In genomic region chr9:121936952-121937351, GRCm38 (mm10) we compare ENCODE assay signal across 11 mouse cellular contexts. TPM values are rescaled to one million over a fixed set of nuclear protein-coding genes. Genes with fewer than 3 reads are reported as not detected.
DNase-seq lines count a peak whose midpoint lies in the region; ATAC-seq and TF ChIP-seq lines count a peak whose summit lies in the region.
"Had no signal": no experiment of that assay in that cellular context is flagged by ENCODE, and none has a peak within 500 bp of the region (broad histone marks: within the 10 kb centered on the region; RNA-seq: fewer than 3 reads in every experiment).

No protein-coding gene starts in this region.

- TF ChIP-seq EP300 in liver, postnatal 0 days (IDR thresholded peaks at IDR 0.05; ENCODE audit: low read depth): no peak

- no peak for TF ChIP-seq CTCF in liver, postnatal 0 days (IDR thresholded peaks at IDR 0.05; ENCODE audit: low read depth)

- ATAC-seq in embryonic facial prominence, embryonic 14.5 days (ENCODE audit: low read depth): peak; percentile 26; the same call in 1 of the 2 replicates
- ATAC-seq in liver, postnatal 0 days: peak; percentile 57
- no peak for ATAC-seq in activated CD4-positive, CD25-positive, alpha-beta regulatory T cell, adult 4 months

- peak overlapping the region; percentile 50 for H3K4me2 ChIP-seq in embryonic facial prominence, embryonic 14.5 days (ENCODE audit: low read depth, low read length)
- no peak overlapping the region for H3K4me2 ChIP-seq in liver, postnatal 0 days (ENCODE audit: low read depth, low read length)

- no peaks in the 10 kb centered on the region for H3K4me1 ChIP-seq in embryonic facial prominence, embryonic 14.5 days (ENCODE audit: control insufficient read depth, insufficient read depth, low read length)
- no peaks in the 10 kb centered on the region; the same call in 1 of the 2 replicates for H3K4me1 ChIP-seq in liver, postnatal 0 days (ENCODE audit: insufficient read depth)
- H3K4me1 ChIP-seq: intestine, embryonic 15.5 days had no signal

- DNase-seq in embryo, embryonic 10.5 days (ENCODE audit: low spot score): peak; percentile 6
- no peak for DNase-seq in embryo, embryonic 11 days
- DNase-seq in ES-CJ7 (ENCODE audit: low read depth, low spot score): peak; percentile 56
- no peak for DNase-seq in embryonic facial prominence, embryonic 14.5 days (ENCODE audit: low spot score)
- DNase-seq in liver, postnatal 0 days: no peak
- no peak for DNase-seq in layer of hippocampus, postnatal 25 days (ENCODE audit: extremely low spot score in 1 of 2, low spot score in 1 of 2)
- DNase-seq in adrenal gland, postnatal 25 days: no peak

- H3K27me3 ChIP-seq in embryonic facial prominence, embryonic 14.5 days (replicated peaks; ENCODE audit: control insufficient read depth, insufficient read depth, low read length): no peaks in the 10 kb centered on the region
- H3K27me3 ChIP-seq in liver, postnatal 0 days (ENCODE audit: insufficient read depth, low read length): no peaks in the 10 kb centered on the region
- H3K27me3 ChIP-seq: intestine, embryonic 15.5 days; liver, embryonic 15.5 days had no signal

- H3K9ac ChIP-seq in embryonic facial prominence, embryonic 14.5 days (ENCODE audit: low read depth, low read length): no peak overlapping the region
- no peak overlapping the region for H3K9ac ChIP-seq in liver, postnatal 0 days (replicated peaks)
- H3K9ac ChIP-seq: intestine, embryonic 15.5 days; liver, embryonic 15.5 days had no signal

- H3K9me3 ChIP-seq in embryonic facial prominence, embryonic 14.5 days (ENCODE audit: control insufficient read depth, low read length): no peaks in the 10 kb centered on the region
- H3K9me3 ChIP-seq in liver, postnatal 0 days (ENCODE audit: low read length): no peaks in the 10 kb centered on the region
- H3K9me3 ChIP-seq: intestine, embryonic 15.5 days; liver, embryonic 15.5 days had no signal

- no peak overlapping the region for H3K4me3 ChIP-seq in embryonic facial prominence, embryonic 14.5 days (ENCODE audit: low read depth, low read length)
- H3K4me3 ChIP-seq in liver, postnatal 0 days (ENCODE audit: low read depth, low read length): no peak overlapping the region

- H3K27ac ChIP-seq in embryonic facial prominence, embryonic 14.5 days (replicated peaks; ENCODE audit: low read depth, low read length): no peak overlapping the region
- no peak overlapping the region for H3K27ac ChIP-seq in liver, postnatal 0 days (ENCODE audit: low read depth)
- H3K27ac ChIP-seq: intestine, embryonic 15.5 days; liver, embryonic 15.5 days had no signal

- no peaks in the 10 kb centered on the region for H3K36me3 ChIP-seq in embryonic facial prominence, embryonic 14.5 days (ENCODE audit: control insufficient read depth, insufficient read depth, low read length)
- H3K36me3 ChIP-seq in liver, postnatal 0 days (replicated peaks; ENCODE audit: insufficient read depth, low read length): no peaks in the 10 kb centered on the region
- H3K36me3 ChIP-seq: intestine, embryonic 15.5 days; liver, embryonic 15.5 days had no signal

- WGBS in embryonic facial prominence, embryonic 14.5 days: 72% methylated on average over 1 of the region's 1 CpGs
- WGBS in liver, postnatal 0 days (ENCODE audit: insufficient replicate concordance): 74% methylated on average over 1 of the region's 1 CpGs

RNA-seq across cellular contexts. Expression of gene Fam198a, which starts 13.8 kb away (rescaled TPM):
- polyA plus RNA-seq in embryonic facial prominence, embryonic 14.5 days (2014; fragmentation: Nextera tagmentation; extraction: Ambion mirVana): 4.9 and 7.0 TPM in 2 replicates
- 0.31 and 0.32 TPM in 2 replicates for polyA plus RNA-seq in liver, postnatal 0 days (2015; fragmentation: Nextera tagmentation; extraction: Ambion mirVana)
- 1 to 10 TPM; 5.2 to 6.0 TPM for total RNA-seq in layer of hippocampus, postnatal 25 days (2021)
- 2.0 and 2.9 TPM in 2 replicates for total RNA-seq in adrenal gland, postnatal 25 days (2021)
- not detected for polyA plus RNA-seq in activated CD4-positive, CD25-positive, alpha-beta regulatory T cell, adult 4 months (2017; shearing (Covaris generic))

RNA-seq across cellular contexts. Expression of gene Cyp8b1, which starts 20.8 kb away (rescaled TPM):
- polyA plus RNA-seq in embryonic facial prominence, embryonic 14.5 days (2014; fragmentation: Nextera tagmentation; extraction: Ambion mirVana): 0.11 TPM in 1 of 2 replicates, not detected in the other
- polyA plus RNA-seq in liver, postnatal 0 days (2015; fragmentation: Nextera tagmentation; extraction: Ambion mirVana): 130 and 144 TPM in 2 replicates
- total RNA-seq in layer of hippocampus, postnatal 25 days (2021): not detected
- total RNA-seq in adrenal gland, postnatal 25 days (2021): 0.36 and 2.7 TPM in 2 replicates
- polyA plus RNA-seq in activated CD4-positive, CD25-positive, alpha-beta regulatory T cell, adult 4 months (2017; shearing (Covaris generic)): not detected
- polyA plus RNA-seq: intestine, embryonic 15.5 days; small intestine, adult 2 months had no signal

RNA-seq across cellular contexts. Expression of gene Ackr2, which starts 38.8 kb away (rescaled TPM):
- 0.28 and 0.89 TPM in 2 replicates for polyA plus RNA-seq in embryonic facial prominence, embryonic 14.5 days (2014; fragmentation: Nextera tagmentation; extraction: Ambion mirVana)
- 1.0 and 1.1 TPM in 2 replicates for polyA plus RNA-seq in liver, postnatal 0 days (2015; fragmentation: Nextera tagmentation; extraction: Ambion mirVana)
- 1 to 10 TPM; 2.4 to 2.5 TPM for total RNA-seq in layer of hippocampus, postnatal 25 days (2021)
- total RNA-seq in adrenal gland, postnatal 25 days (2021): 0.33 and 0.52 TPM in 2 replicates
- not detected for polyA plus RNA-seq in activated CD4-positive, CD25-positive, alpha-beta regulatory T cell, adult 4 months (2017; shearing (Covaris generic))

RNA-seq across cellular contexts. Expression of gene Pomgnt2, which starts 60.0 kb away (rescaled TPM):
- polyA plus RNA-seq in embryonic facial prominence, embryonic 14.5 days (2014; fragmentation: Nextera tagmentation; extraction: Ambion mirVana): 15.8 and 17.6 TPM in 2 replicates
- polyA plus RNA-seq in liver, postnatal 0 days (2015; fragmentation: Nextera tagmentation; extraction: Ambion mirVana): 3.1 and 3.6 TPM in 2 replicates
- 10 to 100 TPM; 38.1 to 40.7 TPM for total RNA-seq in layer of hippocampus, postnatal 25 days (2021)
- 16.3 and 21.3 TPM in 2 replicates for total RNA-seq in adrenal gland, postnatal 25 days (2021)
- not detected for polyA plus RNA-seq in activated CD4-positive, CD25-positive, alpha-beta regulatory T cell, adult 4 months (2017; shearing (Covaris generic))

Comparison
In these comparisons a context has a peak if more than half of its experiments do, and no peak if none do; other contexts are left out.
1. DNase-seq: peak in embryo, embryonic 10.5 days (single experiment) and ES-CJ7 (single experiment); none in embryo, embryonic 11 days (single experiment), embryonic facial prominence, embryonic 14.5 days (single experiment), liver, postnatal 0 days (single experiment), layer of hippocampus, postnatal 25 days (0 of 2) and adrenal gland, postnatal 25 days (single experiment).
2. RNA of gene Cyp8b1, which starts 20.8 kb away (polyA plus RNA-seq): 130 to 144 TPM in liver, postnatal 0 days; 0.11 TPM in embryonic facial prominence, embryonic 14.5 days and not detected in activated CD4-positive, CD25-positive, alpha-beta regulatory T cell, adult 4 months; every median in the first group is over 100 times any median in the second.